Mouse (Mus musculus): ENCODE results near the gene Shisa4. TPM values are rescaled to one million over a fixed set of nuclear protein-coding genes. Genes with fewer than 3 reads are reported as not detected.

The Shisa4 gene
- polyA plus RNA-seq (2012; ENCODE audit: insufficient read depth, insufficient read length, missing spikeins): not detected in 2 replicates

DNA sequence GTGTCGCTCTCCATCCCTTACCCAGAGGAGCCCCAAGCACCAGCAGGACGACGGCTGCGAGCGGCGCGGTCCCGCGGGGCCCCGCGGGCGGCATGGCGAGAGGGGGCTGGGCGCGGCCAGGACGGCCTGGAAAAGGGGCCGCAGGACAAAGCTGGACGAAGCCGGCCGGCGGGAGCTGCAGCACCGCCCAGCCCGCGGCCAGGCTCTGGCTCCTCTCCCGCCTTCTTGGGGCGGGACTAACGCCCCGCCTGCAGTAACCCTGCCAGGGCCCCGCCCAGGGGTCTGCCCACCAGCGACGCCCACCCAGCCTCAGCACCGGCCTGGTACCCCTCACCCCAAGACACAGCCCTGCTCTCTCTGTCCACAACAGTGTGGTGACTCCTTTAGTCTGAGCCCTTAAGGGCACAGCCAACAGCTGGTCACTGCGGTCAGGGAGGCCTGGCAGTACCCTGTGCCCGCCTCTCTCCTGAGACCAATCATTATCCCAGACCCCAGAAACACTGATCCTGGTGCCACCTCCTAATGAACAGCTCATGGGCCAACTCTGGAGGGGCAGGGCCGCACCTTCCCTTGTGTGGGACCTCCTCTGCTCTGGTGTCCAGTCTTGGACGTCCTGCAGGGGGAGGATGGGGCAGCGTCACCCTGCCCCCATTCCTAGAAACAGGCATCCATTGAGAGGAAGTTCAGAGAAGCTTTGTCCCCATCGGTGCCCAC lies at the start of gene Shisa4:
Gene Shisa4, minus strand, starts transcription at position 370 of the 714 bp plus-strand sequence.
- H3K4me1 ChIP-seq (ENCODE audit: control insufficient read depth, insufficient read depth, low read length): peaks cover 3% of the 10 kb centered on the region
- TF ChIP-seq POLR2A (IDR thresholded peaks at IDR 0.05; ENCODE audit: borderline replicate concordance, low read depth, low read length) (no peak), CTCF (IDR thresholded peaks at IDR 0.05; ENCODE audit: low read depth, low read length) (no peak)
- no peak within 1 kb of the TSS for H3K27ac ChIP-seq (ENCODE audit: insufficient read depth, low read depth, low read length)
- peak within 1 kb of the TSS; percentile 52 for H3K4me3 ChIP-seq (ENCODE audit: insufficient read depth, low read length)

DNA sequence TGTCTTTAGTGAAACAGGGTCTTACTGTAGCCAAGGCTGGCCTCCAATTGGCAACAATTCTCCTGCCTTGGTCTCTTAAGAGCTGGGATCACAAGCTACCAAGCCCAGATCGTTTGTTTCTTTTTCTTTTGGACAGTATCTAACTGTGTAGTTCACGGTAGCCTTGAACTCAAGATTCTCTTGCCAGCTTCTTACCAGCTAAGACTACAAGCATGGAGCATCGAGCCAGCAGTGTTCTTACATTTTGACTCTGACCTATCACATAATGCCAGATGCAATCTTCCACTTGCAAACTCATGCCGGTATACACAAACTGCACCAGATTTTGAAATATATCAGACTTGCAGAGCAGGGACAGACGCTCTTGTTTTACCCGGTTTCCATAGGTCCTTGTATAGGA lies 47.7 kb upstream of the Shisa4 start:
- no peak for TF ChIP-seq CTCF (IDR thresholded peaks at IDR 0.05; ENCODE audit: low read depth, low read length)
- no peak for TF ChIP-seq POLR2A (IDR thresholded peaks at IDR 0.05; ENCODE audit: borderline replicate concordance, low read depth, low read length)
- Histone ChIP-seq H3K4me3 (ENCODE audit: insufficient read depth, low read length) (no peak overlapping the region), H3K4me1 (ENCODE audit: control insufficient read depth, insufficient read depth, low read length) (peaks cover 15% of the 10 kb centered on the region), H3K27ac (ENCODE audit: insufficient read depth, low read depth, low read length) (no peak overlapping the region)

DNA sequence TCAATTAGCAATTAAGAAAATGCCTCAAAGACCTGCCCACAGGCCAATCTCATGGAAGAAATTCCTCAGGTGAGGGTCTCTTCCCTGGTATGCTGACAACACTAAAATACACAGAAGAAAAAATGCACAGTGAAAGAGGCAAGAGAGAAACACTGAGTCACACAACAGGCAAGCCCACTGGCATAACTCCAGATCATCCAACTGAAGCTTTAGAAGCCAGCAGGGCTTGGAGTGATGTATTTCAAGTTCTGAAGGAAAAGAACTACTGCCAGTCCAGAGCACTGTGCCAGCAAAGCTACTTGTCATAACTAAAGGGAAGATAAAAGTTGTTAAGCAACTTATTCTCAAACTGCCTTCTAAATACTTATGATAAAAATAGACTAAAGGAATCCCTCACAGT lies 39.0 kb upstream of the Shisa4 start:
- TF ChIP-seq CTCF (IDR thresholded peaks at IDR 0.05; ENCODE audit: low read depth, low read length) (no peak), POLR2A (IDR thresholded peaks at IDR 0.05; ENCODE audit: borderline replicate concordance, low read depth, low read length) (no peak)
- Histone ChIP-seq H3K27ac (ENCODE audit: insufficient read depth, low read depth, low read length) (no peak overlapping the region), H3K4me1 (ENCODE audit: control insufficient read depth, insufficient read depth, low read length) (peaks cover 25% of the 10 kb centered on the region), H3K4me3 (ENCODE audit: insufficient read depth, low read length) (no peak overlapping the region)

DNA sequence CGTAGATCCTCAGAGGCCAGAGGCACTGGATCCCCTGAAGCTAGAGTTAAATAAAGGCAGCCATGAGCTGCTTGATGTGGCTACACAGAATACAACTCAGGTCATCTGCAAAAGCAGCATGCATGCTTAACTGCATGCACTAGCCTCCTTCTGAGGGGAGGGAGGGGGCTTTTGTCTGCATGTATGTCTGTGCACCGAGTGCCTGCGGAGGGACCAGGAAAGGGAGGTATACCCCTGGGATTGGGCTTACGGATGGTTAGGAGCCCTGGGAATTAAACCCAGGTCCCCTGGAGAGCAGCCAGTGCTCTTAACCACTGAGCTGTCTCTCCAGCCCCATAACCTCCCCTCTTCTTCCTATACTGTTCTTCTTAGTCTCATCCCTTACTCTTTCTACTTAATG lies 37.1 kb upstream of the Shisa4 start:
- TF ChIP-seq CTCF (IDR thresholded peaks at IDR 0.05; ENCODE audit: low read depth, low read length): no peak
- no peak for TF ChIP-seq POLR2A (IDR thresholded peaks at IDR 0.05; ENCODE audit: borderline replicate concordance, low read depth, low read length)
- no peak overlapping the region for H3K4me3 ChIP-seq (ENCODE audit: insufficient read depth, low read length)
- H3K4me1 ChIP-seq (ENCODE audit: control insufficient read depth, insufficient read depth, low read length): peaks cover 25% of the 10 kb centered on the region
- no peak overlapping the region for H3K27ac ChIP-seq (ENCODE audit: insufficient read depth, low read depth, low read length)

DNA sequence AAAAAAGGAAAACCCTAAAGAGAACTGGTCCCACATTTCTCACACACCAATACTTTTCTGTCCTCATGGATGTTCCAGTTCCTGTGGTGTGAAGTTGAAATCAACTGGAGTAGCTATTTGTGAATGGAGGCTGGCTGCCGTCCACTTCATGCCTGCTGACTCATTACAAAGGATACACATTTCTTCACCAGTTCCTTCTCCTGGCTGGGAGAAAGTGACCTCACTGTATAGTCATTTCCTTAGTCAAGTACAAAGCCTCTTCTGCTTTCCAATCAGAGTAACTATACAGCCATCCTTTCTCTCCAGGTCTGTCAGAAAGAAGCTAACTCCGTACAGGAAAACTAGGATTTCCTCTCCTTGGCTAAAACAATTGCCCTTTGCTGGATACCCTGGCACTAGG lies 35.9 kb upstream of the Shisa4 start:
- TF ChIP-seq CTCF (IDR thresholded peaks at IDR 0.05; ENCODE audit: low read depth, low read length) (no peak), POLR2A (IDR thresholded peaks at IDR 0.05; ENCODE audit: borderline replicate concordance, low read depth, low read length) (no peak)
- peak overlapping the region; percentile 38; the same call in 1 of the 2 replicates for H3K27ac ChIP-seq (ENCODE audit: insufficient read depth, low read depth, low read length)

DNA sequence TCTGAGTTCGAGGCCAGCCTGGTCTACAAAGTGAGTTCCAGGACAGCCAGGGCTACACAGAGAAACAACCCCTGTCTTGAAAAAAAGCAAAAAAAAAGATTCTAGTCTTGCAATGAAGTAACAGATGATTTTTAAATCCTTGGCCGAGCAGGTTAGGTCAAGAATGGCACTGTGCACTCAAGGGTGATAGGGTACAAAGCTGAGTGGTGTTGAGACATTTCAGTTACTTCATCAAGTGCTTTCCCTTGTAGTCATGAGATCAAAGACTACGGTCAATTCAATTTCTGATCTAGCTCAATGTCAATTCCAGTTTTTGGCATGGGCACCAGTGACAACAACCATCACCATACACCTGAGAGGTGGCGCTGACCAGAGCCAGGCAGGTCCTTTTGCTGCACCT lies 33.9 kb upstream of the Shisa4 start:
- no peak for TF ChIP-seq CTCF (IDR thresholded peaks at IDR 0.05; ENCODE audit: low read depth, low read length)
- no peak for TF ChIP-seq POLR2A (IDR thresholded peaks at IDR 0.05; ENCODE audit: borderline replicate concordance, low read depth, low read length)
- H3K4me1 ChIP-seq (ENCODE audit: control insufficient read depth, insufficient read depth, low read length): peaks cover 23% of the 10 kb centered on the region
- no peak overlapping the region for H3K27ac ChIP-seq (ENCODE audit: insufficient read depth, low read depth, low read length)
- H3K4me3 ChIP-seq (ENCODE audit: insufficient read depth, low read length): no peak overlapping the region

More for the DNA sequence above, 35.9 kb upstream of the Shisa4 start:
- Histone ChIP-seq H3K4me3 (ENCODE audit: insufficient read depth, low read length) (no peak overlapping the region), H3K4me1 (ENCODE audit: control insufficient read depth, insufficient read depth, low read length) (peaks cover 25% of the 10 kb centered on the region)

DNA sequence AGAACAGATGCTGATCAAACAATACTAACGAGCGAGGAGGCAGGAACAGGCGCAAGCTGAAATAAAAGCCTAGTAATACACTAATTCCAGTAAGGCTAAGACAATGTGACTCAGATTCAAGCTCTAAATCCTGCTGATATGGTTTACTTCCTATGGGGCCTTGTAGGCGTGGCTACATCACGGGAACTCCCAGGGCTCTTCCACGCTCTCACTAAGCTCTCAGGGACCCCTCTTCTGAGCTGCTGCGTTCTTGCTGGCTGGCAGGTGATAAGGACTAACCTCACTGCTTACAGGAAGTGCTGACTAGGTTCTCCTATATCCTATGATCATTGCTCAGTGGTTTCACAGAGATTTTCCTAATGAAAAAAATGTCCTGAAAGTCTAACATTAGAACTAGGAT lies 30.3 kb upstream of the Shisa4 start:
- H3K4me3 ChIP-seq (ENCODE audit: insufficient read depth, low read length): no peak overlapping the region
- H3K27ac ChIP-seq (ENCODE audit: insufficient read depth, low read depth, low read length): no peak overlapping the region
- TF ChIP-seq CTCF (IDR thresholded peaks at IDR 0.05; ENCODE audit: low read depth, low read length): no peak
- TF ChIP-seq POLR2A (IDR thresholded peaks at IDR 0.05; ENCODE audit: borderline replicate concordance, low read depth, low read length): no peak
- peaks cover 2% of the 10 kb centered on the region for H3K4me1 ChIP-seq (ENCODE audit: control insufficient read depth, insufficient read depth, low read length)

DNA sequence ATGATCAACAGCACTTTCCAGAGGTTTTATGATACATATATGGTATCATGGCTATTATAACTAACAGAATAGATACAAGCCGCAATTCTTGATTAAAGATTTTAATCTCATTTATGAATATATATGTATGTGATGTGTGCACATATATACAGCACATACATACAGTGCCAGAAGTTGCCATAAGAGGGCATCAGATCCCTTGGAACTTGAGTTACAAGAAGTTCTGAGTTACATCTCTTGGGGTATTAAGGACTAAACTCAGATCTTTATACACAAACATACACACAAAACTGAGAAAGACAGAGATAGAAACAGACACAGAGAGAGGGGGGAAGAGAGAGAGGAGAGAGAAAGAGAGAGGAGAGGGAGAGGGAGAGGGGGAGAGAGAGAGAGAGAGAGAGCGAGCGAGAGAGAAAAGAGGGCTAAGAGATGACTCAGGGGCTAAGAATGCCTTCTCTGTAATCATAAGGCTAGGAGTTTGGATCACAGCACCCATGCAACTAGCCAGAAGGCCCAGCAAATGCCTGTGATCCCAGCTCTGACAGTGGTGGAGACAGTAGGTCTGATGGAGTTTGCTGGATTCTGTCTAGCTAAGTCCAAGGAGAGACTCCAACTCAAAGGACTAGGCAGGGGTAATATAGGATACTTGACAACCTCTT lies 26.5 kb upstream of the Shisa4 start:
- no peak for TF ChIP-seq CTCF (IDR thresholded peaks at IDR 0.05; ENCODE audit: low read depth, low read length)
- TF ChIP-seq POLR2A (IDR thresholded peaks at IDR 0.05; ENCODE audit: borderline replicate concordance, low read depth, low read length): no peak
- H3K4me1 ChIP-seq (ENCODE audit: control insufficient read depth, insufficient read depth, low read length): peaks cover 12% of the 10 kb centered on the region
- H3K4me3 ChIP-seq (ENCODE audit: insufficient read depth, low read length): no peak overlapping the region
- H3K27ac ChIP-seq (ENCODE audit: insufficient read depth, low read depth, low read length): no peak overlapping the region

DNA sequence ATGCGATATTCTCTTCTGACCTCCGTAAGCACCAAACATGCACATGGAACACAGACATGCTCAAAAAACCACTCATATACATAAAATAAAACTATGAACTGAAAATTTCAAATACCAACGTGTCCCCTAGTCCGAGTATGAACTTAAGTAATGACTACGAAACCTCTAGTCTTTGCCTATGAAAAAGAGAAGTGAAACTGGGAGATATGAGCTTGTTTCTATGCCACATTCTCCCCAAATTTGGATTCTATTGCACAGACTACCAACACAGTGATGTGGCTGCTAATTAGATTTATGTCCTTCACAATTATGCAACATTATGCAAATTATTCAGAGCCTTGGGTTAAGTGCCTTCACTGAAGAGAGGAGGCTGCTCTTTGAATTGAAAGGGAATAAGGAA lies 24.4 kb upstream of the Shisa4 start:
- H3K27ac ChIP-seq (ENCODE audit: insufficient read depth, low read depth, low read length): no peak overlapping the region
- no peak overlapping the region for H3K4me3 ChIP-seq (ENCODE audit: insufficient read depth, low read length)
- no peak for TF ChIP-seq POLR2A (IDR thresholded peaks at IDR 0.05; ENCODE audit: borderline replicate concordance, low read depth, low read length)
- TF ChIP-seq CTCF (IDR thresholded peaks at IDR 0.05; ENCODE audit: low read depth, low read length): no peak

DNA sequence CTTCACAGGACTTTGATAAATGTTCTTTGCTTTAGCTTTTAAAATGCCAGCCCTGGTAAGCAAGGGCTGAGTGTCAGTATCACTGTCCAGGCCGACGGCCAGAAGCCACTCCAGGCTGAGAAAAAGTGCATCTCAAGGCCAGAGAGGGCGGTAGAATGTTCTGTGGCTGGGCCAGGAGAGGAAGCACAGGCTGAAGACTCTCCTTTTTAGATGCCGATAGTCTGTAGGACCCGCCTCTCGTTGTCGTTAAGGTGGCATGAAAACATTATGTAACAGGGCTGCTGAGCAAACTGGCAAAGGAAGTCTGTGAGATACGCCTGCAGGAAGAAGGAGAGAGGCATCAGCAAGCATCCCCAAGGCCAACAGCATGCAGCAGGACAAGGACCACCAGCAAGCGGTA lies 10.1 kb upstream of the Shisa4 start:
- no peak for TF ChIP-seq CTCF (IDR thresholded peaks at IDR 0.05; ENCODE audit: low read depth, low read length)
- TF ChIP-seq POLR2A (IDR thresholded peaks at IDR 0.05; ENCODE audit: borderline replicate concordance, low read depth, low read length): no peak

More for the DNA sequence above, 24.4 kb upstream of the Shisa4 start:
- H3K4me1 ChIP-seq (ENCODE audit: control insufficient read depth, insufficient read depth, low read length): peaks cover 19% of the 10 kb centered on the region

More for the DNA sequence above, 10.1 kb upstream of the Shisa4 start:
- Histone ChIP-seq H3K4me3 (ENCODE audit: insufficient read depth, low read length) (no peak overlapping the region), H3K4me1 (ENCODE audit: control insufficient read depth, insufficient read depth, low read length) (no peaks in the 10 kb centered on the region), H3K27ac (ENCODE audit: insufficient read depth, low read depth, low read length) (no peak overlapping the region)

All from bone marrow macrophage, adult 2 months (primary cell).